Comparison of ENCODE assay signal across 8 mouse cellular contexts in the genomic region with DNA sequence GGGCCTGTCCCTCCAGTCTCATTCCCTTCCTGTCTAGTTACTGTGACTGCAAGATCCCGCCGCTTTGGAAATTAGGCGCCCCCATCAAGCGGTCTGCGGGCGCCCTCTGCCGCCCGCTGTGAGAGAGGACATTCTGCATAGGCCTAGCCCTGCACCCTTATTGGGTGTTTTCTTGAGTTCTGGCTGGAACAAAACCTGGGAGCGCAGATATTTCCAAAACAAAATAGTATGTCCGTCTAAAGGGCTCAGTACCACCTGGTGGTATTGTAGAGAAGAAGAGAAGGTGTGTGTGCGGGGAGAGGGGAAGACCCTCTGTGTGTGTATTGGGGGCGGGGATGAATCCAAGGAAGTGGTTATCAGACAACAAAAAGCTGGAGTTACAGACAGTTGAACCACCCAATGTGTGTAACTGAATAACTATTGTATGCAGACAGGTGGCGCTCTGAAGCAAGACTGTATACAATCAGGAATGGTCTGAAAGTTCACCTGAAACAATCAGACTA. TPM values are rescaled to one million over a fixed set of nuclear protein-coding genes. Genes with fewer than 3 reads are reported as not detected.
DNase-seq lines count a peak whose midpoint lies in the region; ATAC-seq and TF ChIP-seq lines count a peak whose summit lies in the region.

No protein-coding gene starts in this region.

- DNase-seq in ovary, postnatal 10 days (ENCODE audit: low spot score) = peak; percentile 31
- no peak for DNase-seq in ovary, adult 18-20 months (ENCODE audit: low spot score)
- peak; percentile 75 to 77 for DNase-seq in cerebellum, postnatal 10 days
- peak; percentile 49 for DNase-seq in gastrocnemius, postnatal 14 days
- peak; percentile 42 for DNase-seq in hindlimb bud, embryonic 11.5 days (ENCODE audit: extremely low spot score, low read depth, low spot score)
- peak; percentile 87 for DNase-seq in limb, embryonic 11.5 days (ENCODE audit: low spot score)
- peak; percentile 84 for DNase-seq in stomach, postnatal 0 days (ENCODE audit: low spot score)

- intact Hi-C loops in gastrocnemius, postnatal 14 days (cut with DNase I; ENCODE audit: low total_unique reads) = no loop called here

- 0 out of 2 replicates have a peak, but pooled peaks cover 3% of the 10 kb centered on the region for H3K4me1 ChIP-seq in limb, embryonic 11.5 days (ENCODE audit: control insufficient read depth, insufficient read depth, low read length)
- peaks cover 15% of the 10 kb centered on the region for H3K4me1 ChIP-seq in midbrain, embryonic 13.5 days (replicated peaks)
- no peaks in the 10 kb centered on the region for H3K4me1 ChIP-seq in stomach, postnatal 0 days (replicated peaks; ENCODE audit: control insufficient read depth, insufficient read depth)

- no peak overlapping the region for H3K27ac ChIP-seq in limb, embryonic 11.5 days (replicated peaks; ENCODE audit: low read depth, low read length)
- no peak overlapping the region for H3K27ac ChIP-seq in midbrain, embryonic 13.5 days
- no peak overlapping the region for H3K27ac ChIP-seq in stomach, postnatal 0 days (replicated peaks)

- no peak overlapping the region for H3K4me3 ChIP-seq in limb, embryonic 11.5 days (ENCODE audit: low read depth, low read length)
- no peak overlapping the region for H3K4me3 ChIP-seq in midbrain, embryonic 13.5 days (replicated peaks)
- H3K4me3 ChIP-seq in stomach, postnatal 0 days (ENCODE audit: low read depth, low read length) = no peak overlapping the region

- 10% methylated on average over 13 of the region's 13 CpGs for WGBS in limb, embryonic 11.5 days
- 9% methylated on average over 13 of the region's 13 CpGs for WGBS in midbrain, embryonic 13.5 days
- WGBS in stomach, postnatal 0 days = 12% methylated on average over 13 of the region's 13 CpGs

- H3K9ac ChIP-seq in limb, embryonic 11.5 days (ENCODE audit: low read length) = no peak overlapping the region
- H3K9ac ChIP-seq in midbrain, embryonic 13.5 days (replicated peaks) = no peak overlapping the region
- H3K9ac ChIP-seq in stomach, postnatal 0 days (ENCODE audit: low read length) = no peak overlapping the region

- no peak overlapping the region for H3K4me2 ChIP-seq in limb, embryonic 11.5 days (ENCODE audit: low read depth, severe bottlenecking)
- no peak overlapping the region for H3K4me2 ChIP-seq in midbrain, embryonic 13.5 days (replicated peaks)
- H3K4me2 ChIP-seq in stomach, postnatal 0 days (replicated peaks; ENCODE audit: low read depth) = no peak overlapping the region

- 0 out of 2 replicates have a peak, but pooled peaks have one; percentile 51 for ATAC-seq in limb, embryonic 11.5 days (ENCODE audit: insufficient number of reproducible peaks, low FRiP score, low TSS enrichment, low read depth)
- peak; percentile 85 for ATAC-seq in midbrain, embryonic 13.5 days
- ATAC-seq in stomach, postnatal 0 days (ENCODE audit: low FRiP score, low TSS enrichment) = peak; percentile 81

- H3K27me3 ChIP-seq in limb, embryonic 11.5 days (ENCODE audit: control insufficient read depth, insufficient read depth, low read length) = peaks cover 39% of the 10 kb centered on the region
- H3K27me3 ChIP-seq in midbrain, embryonic 13.5 days = peaks cover 34% of the 10 kb centered on the region
- H3K27me3 ChIP-seq in stomach, postnatal 0 days (ENCODE audit: control insufficient read depth, insufficient read depth, low read length) = no peaks in the 10 kb centered on the region

- H3K9me3 ChIP-seq in limb, embryonic 11.5 days (ENCODE audit: control insufficient read depth, low read length) = no peaks in the 10 kb centered on the region
- no peaks in the 10 kb centered on the region for H3K9me3 ChIP-seq in midbrain, embryonic 13.5 days
- H3K9me3 ChIP-seq in stomach, postnatal 0 days (ENCODE audit: control insufficient read depth, low read length) = no peaks in the 10 kb centered on the region

- peak; percentile 83 for TF ChIP-seq CTCF in stomach, postnatal 0 days (IDR thresholded peaks at IDR 0.05; ENCODE audit: low read depth)

- TF ChIP-seq EP300 in stomach, postnatal 0 days (optimal IDR thresholded peaks at IDR 0.05) = no peak

- no peaks in the 10 kb centered on the region for H3K36me3 ChIP-seq in limb, embryonic 11.5 days (ENCODE audit: control insufficient read depth, insufficient read depth, low read length)
- no peaks in the 10 kb centered on the region for H3K36me3 ChIP-seq in midbrain, embryonic 13.5 days
- no peaks in the 10 kb centered on the region for H3K36me3 ChIP-seq in stomach, postnatal 0 days (ENCODE audit: control insufficient read depth, insufficient read depth, low read length)

RNA-seq across cellular contexts. Expression of gene Noto, which starts 12.9 kb away (rescaled TPM):
- not detected for total RNA-seq in gastrocnemius, postnatal 14 days (2021)
- polyA plus RNA-seq in limb, embryonic 11.5 days (2014; fragmentation: Nextera tagmentation; extraction: Ambion mirVana) = not detected in 2 replicates
- polyA plus RNA-seq in midbrain, embryonic 13.5 days (2015; fragmentation: Nextera tagmentation; extraction: Ambion mirVana) = not detected in 2 replicates
- polyA plus RNA-seq in stomach, postnatal 0 days (2015; fragmentation: Nextera tagmentation; extraction: Ambion mirVana) = not detected in 2 replicates

RNA-seq across cellular contexts. Expression of gene Smyd5, which starts 21.0 kb away (rescaled TPM):
- total RNA-seq in gastrocnemius, postnatal 14 days (2021) = 1 to 10 TPM; 7.6 to 9.0 TPM
- 60.4 and 61.8 TPM in 2 replicates for polyA plus RNA-seq in limb, embryonic 11.5 days (2014; fragmentation: Nextera tagmentation; extraction: Ambion mirVana)
- polyA plus RNA-seq in midbrain, embryonic 13.5 days (2015; fragmentation: Nextera tagmentation; extraction: Ambion mirVana) = 51.2 and 51.5 TPM in 2 replicates
- 14.1 and 14.7 TPM in 2 replicates for polyA plus RNA-seq in stomach, postnatal 0 days (2015; fragmentation: Nextera tagmentation; extraction: Ambion mirVana)

RNA-seq across cellular contexts. Expression of gene Rab11fip5, which starts 36.4 kb away (rescaled TPM):
- total RNA-seq in gastrocnemius, postnatal 14 days (2021) = 10 to 100 TPM; 25.9 to 31.5 TPM
- polyA plus RNA-seq in limb, embryonic 11.5 days (2014; fragmentation: Nextera tagmentation; extraction: Ambion mirVana) = 3.1 and 3.4 TPM in 2 replicates
- 12.2 and 12.4 TPM in 2 replicates for polyA plus RNA-seq in midbrain, embryonic 13.5 days (2015; fragmentation: Nextera tagmentation; extraction: Ambion mirVana)
- polyA plus RNA-seq in stomach, postnatal 0 days (2015; fragmentation: Nextera tagmentation; extraction: Ambion mirVana) = 7.6 and 8.3 TPM in 2 replicates

RNA-seq across cellular contexts. Expression of gene Cct7, which starts 40.5 kb away (rescaled TPM):
- total RNA-seq in gastrocnemius, postnatal 14 days (2021) = 100 to 1,000 TPM; 128 to 142 TPM
- 706 and 718 TPM in 2 replicates for polyA plus RNA-seq in limb, embryonic 11.5 days (2014; fragmentation: Nextera tagmentation; extraction: Ambion mirVana)
- 630 and 636 TPM in 2 replicates for polyA plus RNA-seq in midbrain, embryonic 13.5 days (2015; fragmentation: Nextera tagmentation; extraction: Ambion mirVana)
- 214 and 219 TPM in 2 replicates for polyA plus RNA-seq in stomach, postnatal 0 days (2015; fragmentation: Nextera tagmentation; extraction: Ambion mirVana)

RNA-seq across cellular contexts. Expression of gene Pradc1, which starts 40.9 kb away (rescaled TPM):
- 10 to 100 TPM; 14.2 to 16.7 TPM for total RNA-seq in gastrocnemius, postnatal 14 days (2021)
- polyA plus RNA-seq in limb, embryonic 11.5 days (2014; fragmentation: Nextera tagmentation; extraction: Ambion mirVana) = 19.6 and 20.9 TPM in 2 replicates
- 21.6 and 24.3 TPM in 2 replicates for polyA plus RNA-seq in midbrain, embryonic 13.5 days (2015; fragmentation: Nextera tagmentation; extraction: Ambion mirVana)
- polyA plus RNA-seq in stomach, postnatal 0 days (2015; fragmentation: Nextera tagmentation; extraction: Ambion mirVana) = 35.3 and 35.5 TPM in 2 replicates
